Mouse (Mus musculus): ENCODE results near the gene Mrc2.

Mrc2 gene

GRCm38 (mm10) chr11:105292124-105293071 is at the start of gene Mrc2:
Mrc2 (plus strand) TSS chr11:105292643.
- no peak for DNase-seq

DNA sequence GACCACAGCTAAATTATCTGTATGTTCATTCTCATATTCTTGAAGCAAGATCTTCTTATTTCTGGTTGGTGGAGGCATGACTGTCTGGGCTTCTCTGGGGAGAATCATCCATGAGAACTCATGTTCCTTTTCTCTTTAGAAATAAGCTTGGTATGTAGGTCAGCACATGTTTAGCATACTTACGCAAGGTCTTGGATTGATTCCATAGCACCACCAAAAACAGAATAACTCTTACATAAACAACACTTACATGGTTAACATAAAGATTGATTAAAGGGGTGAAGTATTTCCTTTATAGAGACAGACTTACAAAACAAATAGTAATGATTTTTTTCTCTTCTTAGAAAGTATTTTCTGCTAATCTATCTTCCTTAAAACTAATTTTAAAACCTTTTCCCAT is 46.1 kb upstream of the Mrc2 start:
- no peak for DNase-seq

DNA sequence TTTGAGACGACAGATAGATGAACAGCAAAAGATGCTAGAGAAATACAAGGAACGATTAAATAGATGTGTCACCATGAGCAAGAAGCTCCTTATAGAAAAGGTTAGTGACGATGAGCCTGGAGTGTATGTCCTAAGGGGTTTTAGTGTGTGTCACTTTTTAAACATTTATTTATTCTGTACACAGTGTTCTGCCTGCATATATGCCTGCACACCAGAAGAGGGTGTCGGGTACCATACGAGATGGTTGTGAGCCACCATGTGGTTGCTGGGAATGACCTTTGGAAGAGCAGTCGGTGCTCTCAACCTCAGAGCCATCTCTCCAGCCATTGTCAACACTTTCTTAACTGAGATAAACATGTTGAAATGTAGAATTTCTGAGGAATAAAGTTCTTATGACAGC is 45.7 kb upstream of the Mrc2 start:
- no peak for DNase-seq

DNA sequence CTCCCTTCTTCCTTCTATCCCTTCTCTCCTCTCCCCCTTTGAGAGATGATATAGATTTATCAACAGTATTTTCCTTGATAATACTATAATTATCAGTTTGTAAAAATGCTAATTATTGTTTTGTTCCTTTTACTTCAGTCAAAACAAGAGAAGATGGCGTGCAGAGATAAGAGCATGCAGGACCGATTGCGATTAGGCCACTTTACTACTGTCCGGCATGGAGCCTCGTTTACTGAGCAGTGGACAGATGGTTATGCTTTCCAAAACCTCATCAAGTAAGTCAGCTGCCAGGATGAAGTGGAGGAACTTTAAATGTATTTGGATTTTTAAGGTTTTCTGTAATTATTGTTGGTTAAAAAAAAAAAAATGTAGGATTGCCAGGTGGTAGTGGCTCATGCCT is 45.1 kb upstream of the Mrc2 start:
- DNase-seq, result no peak

DNA sequence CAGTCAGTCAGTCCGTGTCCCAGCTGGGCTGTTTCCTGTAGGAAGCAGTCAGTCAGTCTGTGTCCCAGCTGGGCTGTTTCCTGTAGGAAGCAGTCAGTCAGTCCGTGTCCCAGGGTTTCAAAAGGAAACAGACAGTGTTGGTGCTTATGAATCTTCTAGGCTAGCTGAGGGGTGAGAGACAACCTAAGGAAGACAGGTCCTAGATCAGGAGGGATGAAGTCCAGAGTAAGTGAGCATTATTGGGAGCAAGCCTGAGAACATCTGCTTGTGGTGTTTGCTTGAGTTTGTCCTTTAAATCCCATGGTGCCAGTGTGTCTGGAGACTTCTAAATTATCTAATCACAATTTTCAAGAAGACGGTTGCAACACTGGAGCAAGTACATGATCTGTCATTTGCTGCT is 32.7 kb upstream of the Mrc2 start:
- no peak for DNase-seq

DNA sequence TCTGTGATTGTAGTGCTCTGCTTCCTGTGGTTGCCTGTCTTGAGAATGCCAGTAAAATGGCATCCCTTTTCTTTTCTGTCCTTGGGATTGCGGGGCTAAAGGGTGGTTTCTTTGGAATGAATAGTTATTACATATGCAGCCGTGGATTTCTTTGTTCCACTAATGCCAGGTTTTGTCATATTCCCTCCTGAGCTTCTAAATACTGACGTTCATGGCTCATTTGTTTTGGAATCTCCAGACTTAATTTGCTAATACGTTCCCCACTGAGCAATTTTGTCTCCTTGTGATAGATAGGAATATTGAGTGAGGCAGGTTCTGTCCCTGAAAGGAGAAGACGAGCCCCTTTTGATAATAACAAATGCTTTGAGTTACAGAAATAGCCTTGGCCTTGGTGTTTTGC is 31.3 kb upstream of the Mrc2 start:
- DNase-seq, result no peak

DNA sequence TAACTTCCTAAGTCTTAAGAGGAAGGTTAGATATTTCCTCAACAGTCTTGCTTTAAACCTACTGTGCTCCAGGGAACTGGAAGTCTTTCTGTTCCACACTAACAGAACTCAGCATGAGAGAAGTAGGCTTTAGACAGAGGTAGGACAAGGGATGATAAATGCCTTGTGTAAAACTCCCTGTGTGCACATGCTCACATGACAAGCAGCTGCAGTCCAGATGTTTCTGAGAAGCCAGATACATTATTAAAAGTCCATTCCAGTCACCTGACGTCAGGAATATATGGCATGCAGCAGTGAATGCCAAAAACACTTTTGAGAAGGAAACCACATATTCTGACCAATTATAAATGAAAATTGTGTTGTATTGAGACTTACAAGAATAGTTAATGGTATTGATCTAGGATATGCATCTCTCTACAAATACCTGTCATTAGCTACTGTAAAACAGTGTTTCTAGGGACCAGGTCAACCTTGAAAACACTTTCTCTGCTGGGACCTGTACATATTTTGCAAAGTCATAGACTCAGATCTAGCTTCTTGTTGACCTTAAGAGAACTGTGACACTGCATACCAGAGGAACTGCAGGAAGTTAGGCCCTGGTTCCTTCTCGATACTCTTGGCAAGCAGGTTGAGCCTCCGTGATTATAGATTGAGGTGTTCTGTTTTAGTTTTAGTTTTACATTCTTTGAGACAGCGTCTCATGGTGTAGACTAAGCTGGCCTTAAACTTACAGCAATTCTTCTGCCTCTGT is 30.7 kb upstream of the Mrc2 start:
- DNase-seq, result no peak

DNA sequence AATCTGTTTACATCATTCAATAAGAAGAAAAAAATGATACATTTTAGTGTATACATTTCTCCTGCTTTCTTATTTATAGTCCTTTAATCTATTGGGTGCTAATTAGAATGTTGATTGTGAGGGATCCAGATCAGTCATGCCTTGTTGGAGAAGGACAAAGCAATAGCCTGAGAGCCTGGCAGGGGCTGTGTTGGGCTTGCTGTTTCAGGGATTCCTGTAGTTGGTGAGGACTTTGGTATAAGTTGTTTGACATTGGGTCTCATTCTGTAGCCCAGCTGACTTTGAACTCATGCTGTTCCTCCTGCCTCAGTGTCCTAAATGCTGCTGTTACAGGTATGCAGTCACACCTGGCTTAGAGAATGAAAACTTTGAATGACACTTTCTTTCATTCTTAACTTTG is 27.9 kb upstream of the Mrc2 start:
- no peak for DNase-seq

- DNase-seq, result no peak
Observed at GRCm38 (mm10) chr11:105264988-105265387, 27.5 kb upstream of the Mrc2 start.

GRCm38 (mm10) chr11:105270155-105270554 is 22.3 kb upstream of the Mrc2 start:
- DNase-seq, result peak; percentile 29

DNA sequence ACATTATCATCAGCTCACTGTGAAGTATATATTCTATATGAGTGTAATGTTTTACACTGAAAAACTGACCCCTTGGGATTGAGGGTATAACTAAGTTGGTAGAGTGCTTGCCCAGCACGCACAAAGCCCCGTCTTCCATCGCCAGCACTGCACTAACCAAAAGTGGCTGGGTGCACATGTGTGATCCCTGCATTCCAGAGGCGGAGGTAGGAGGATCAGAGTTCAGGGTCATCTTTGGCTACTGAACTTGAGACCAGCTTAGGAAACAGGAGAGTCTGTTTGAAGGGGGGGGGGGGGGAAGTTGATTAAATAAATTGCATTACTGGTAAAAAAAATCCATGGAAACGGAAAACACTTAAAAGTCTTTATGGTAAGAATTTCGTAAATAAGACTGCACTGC is 12.0 kb upstream of the Mrc2 start:
- no peak for DNase-seq

- no peak for DNase-seq
Observed at GRCm38 (mm10) chr11:105281291-105281690, 11.2 kb upstream of the Mrc2 start.

DNA sequence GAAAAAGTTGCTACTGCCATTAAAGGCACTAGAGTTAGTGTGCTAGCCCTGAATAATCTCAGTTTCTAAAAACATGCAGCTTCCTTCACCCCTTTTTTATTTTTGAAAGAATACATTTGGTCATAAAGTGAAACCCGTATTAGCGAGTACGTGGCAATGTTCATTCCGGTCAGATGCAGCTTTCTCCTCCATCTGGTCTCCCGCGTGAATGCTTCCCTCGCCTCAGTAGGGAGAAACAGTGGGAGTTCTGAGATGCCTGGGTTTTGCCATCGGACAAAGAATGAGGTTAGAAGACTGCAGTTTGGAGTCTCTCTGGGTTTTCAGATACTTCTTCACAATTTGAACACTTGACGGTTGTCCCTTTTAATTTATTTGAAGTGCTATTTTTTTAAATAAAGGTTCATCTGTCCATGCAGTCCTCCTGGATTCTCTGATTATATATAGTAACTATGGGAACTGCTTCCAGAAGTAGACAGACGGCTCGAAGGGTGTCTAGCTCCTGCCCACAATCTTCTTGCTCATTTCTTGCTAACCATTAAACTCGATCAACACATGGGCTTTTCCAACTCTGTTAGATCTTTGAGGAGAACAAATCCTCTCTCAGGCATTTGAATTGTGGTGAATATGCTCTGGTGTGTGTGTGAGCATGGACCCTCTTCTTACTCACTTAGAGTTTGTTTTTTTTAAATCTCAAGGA is 10.5 kb upstream of the Mrc2 start:
- DNase-seq, result no peak

DNA sequence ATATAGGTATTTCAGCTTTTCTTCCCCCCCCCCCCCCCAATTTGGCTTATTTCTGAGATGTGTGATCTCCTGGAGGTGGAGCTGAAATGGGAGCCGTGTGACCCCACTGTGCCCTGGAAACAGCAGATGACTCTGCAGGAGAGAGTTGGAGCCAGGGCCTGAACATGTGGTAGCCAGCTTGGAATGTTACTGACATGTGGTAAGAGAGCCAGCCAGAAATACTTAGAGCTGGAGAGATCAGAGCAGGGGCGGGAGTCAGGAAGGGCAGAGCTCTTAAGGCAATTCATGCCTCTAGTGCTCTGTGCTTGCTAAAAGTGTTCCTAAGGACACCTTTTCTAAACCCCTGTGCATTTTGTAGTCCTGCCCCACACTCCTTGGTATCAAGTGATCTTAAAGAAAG is 10.0 kb upstream of the Mrc2 start:
- DNase-seq, result no peak

- DNase-seq, result no peak
Observed at GRCm38 (mm10) chr11:105283016-105283415, 9.4 kb upstream of the Mrc2 start.

DNA sequence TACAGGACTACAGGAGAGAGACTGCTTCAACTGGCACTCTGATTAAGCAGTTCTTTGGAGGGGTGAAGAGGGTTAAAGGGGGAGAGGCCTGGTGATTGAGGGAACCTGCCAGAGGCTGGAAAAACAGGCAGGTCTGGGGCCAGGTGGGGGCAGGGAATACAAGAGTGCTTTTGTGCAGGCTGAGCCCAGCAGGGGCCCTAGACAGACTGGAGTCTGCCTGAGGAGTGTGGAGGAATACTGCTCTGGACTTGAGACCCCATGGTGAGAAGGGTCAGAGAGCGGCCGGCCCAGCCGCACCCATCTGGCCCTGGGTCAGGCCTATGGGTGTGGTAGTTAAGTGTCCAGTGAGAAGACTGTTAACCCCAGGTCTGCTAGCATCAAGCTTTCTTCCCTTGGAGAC is 6.7 kb upstream of the Mrc2 start:
- no peak for DNase-seq

- DNase-seq, result no peak
Observed at GRCm38 (mm10) chr11:105289403-105289802, 3.0 kb upstream of the Mrc2 start.

GRCm38 (mm10) chr11:105291681-105292123 is 741 bp upstream of the Mrc2 start:
- no peak for DNase-seq

- DNase-seq, result no peak
Observed at GRCm38 (mm10) chr11:105293101-105293581, 698 bp downstream of the Mrc2 start.

DNA sequence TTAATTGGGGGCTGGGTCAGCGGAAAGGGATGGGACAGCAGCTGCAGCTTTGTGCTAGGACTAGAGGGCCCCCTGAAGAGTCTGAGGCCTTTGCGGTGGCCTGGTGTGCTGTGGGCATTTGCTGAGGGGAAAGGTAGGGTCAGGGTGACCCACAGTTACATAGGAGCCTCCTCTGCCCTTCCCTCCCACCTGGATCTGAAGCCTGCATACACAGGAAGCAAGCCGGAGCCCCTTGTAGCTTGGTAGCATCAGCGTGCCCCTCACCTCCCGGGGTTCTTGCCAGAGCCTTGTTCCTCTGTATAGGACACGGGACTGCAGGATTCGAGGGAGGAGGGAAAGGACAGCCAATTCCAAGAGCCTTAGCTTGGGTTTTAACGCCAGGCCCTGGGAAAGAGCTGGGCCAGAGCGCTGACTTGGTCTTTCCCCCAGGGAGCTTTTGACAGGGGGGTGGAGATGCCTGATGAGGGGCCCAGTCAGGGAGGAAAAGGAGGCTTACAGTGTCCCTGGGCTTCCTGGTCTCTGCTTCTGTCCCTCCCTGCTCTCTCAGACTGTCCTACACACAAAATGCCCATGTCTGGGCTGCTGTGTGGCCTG is 1.6 kb downstream of the Mrc2 start:
- DNase-seq, result no peak

DNA sequence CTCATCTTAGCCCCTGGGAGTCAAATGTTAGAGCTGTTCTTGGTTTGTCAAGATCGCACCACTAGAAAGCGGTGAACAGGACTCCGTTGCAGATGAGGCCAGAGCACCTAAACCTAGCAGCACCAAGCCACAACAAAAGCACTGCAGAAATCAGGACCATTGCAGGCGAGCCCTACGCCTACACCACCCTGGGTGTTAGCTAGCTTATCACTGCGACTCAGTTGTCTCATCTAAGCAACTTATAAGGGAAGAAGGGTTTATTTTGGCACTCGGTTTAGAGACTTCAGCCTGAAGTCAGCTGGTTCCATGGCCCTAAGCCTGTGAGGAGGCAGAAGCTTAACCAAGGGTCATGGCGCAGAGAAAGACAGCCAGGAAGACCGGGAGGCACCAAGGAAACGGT is 3.6 kb downstream of the Mrc2 start:
- no peak for DNase-seq

DNA sequence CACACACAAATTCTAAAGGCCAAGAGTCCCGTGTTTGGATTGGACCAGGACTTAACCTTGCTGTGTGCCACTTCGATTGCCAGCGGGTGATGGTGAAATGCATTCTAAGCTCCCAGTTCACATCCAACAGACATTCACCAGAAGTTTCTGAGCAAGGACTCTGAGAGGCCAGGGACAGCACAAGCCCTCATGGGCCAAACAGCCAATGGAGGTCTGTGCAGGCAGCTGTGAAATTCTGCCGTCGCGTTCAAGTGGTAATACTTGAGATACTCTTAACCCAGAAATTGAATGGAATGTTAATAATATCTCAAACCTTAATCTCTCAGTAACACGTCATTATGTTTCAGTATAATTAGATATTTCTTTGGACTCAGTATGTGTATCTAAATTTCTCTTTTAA is 17.8 kb downstream of the Mrc2 start:
- DNase-seq, result no peak

Data from cerebellum, adult 11 months (tissue).